In the genomic region with DNA sequence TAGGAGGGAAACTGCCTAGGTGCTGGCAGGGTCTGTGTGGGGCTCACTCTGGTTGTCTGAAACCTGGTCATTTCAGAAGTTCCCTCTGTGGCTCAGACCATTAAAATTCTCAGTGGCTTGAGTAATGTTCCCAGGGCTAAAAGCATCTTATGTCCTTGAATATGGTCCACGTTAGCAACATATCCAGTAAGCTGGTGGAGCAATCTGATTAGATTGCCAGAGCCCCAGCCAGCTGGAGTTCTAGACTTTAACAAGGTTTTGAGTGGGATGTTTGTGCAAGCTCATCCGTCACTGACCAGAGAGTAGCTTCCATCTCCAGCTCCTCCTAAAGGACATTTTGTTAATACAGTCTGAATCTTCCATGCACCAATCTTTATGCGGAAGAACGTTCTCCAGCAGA, we compare ENCODE assay signal across 14 mouse cellular contexts.
DNase-seq lines count a peak whose midpoint lies in the region; ATAC-seq and TF ChIP-seq lines count a peak whose summit lies in the region.
"Had no signal": no experiment of that assay in that cellular context is flagged by ENCODE, and none has a peak within 500 bp of the region (broad histone marks: within the 10 kb centered on the region; RNA-seq: fewer than 3 reads in every experiment).

No protein-coding gene starts in this region.

- no peak for ATAC-seq in kidney, postnatal 0 days (replicated peaks; ENCODE audit: low FRiP score, low read depth)
- ATAC-seq in embryonic facial prominence, embryonic 14.5 days (ENCODE audit: low read depth), result no peak
- ATAC-seq in megakaryocyte progenitor cell, adult 5-6 weeks (replicated peaks; ENCODE audit: poor library complexity), result no peak
- ATAC-seq in megakaryocyte-erythroid progenitor cell, adult 5-6 weeks (replicated peaks; ENCODE audit: low FRiP score, low TSS enrichment, poor library complexity, severe bottlenecking), result no peak

- 0 out of 2 replicates have a peak, but pooled peaks cover 1% of the 10 kb centered on the region for H3K36me3 ChIP-seq in kidney, postnatal 0 days (ENCODE audit: insufficient read depth, low read length)
- no peaks in the 10 kb centered on the region for H3K36me3 ChIP-seq in kidney, adult 2 months (ENCODE audit: control insufficient read depth, insufficient read depth, low read length)
- no peaks in the 10 kb centered on the region for H3K36me3 ChIP-seq in embryonic facial prominence, embryonic 14.5 days (ENCODE audit: control insufficient read depth, insufficient read depth, low read length)
- H3K36me3 ChIP-seq: liver, embryonic 15.5 days; midbrain, embryonic 10.5 days had no signal

- TF ChIP-seq CTCF in gastrocnemius, adult 2 months (IDR thresholded peaks at IDR 0.05), result peak; percentile 2; the same call in 1 of the 2 replicates
- peak; percentile 27; the same call in 1 of the 2 replicates for TF ChIP-seq CTCF in kidney, postnatal 0 days (IDR thresholded peaks at IDR 0.05; ENCODE audit: low read depth)
- TF ChIP-seq CTCF in kidney, adult 2 months (conservative IDR thresholded peaks at IDR 0.05; ENCODE audit: insufficient read depth, insufficient read length, low read depth, low read length), result no peak

- intact Hi-C loops in gastrocnemius, adult 2 months (cut with DNase I), result no loop called here

- DNase-seq in gastrocnemius, adult 2 months, result peak; percentile 55
- DNase-seq in gastrocnemius, postnatal 10 days, result no peak
- DNase-seq in kidney, postnatal 0 days (ENCODE audit: low spot score), result no peak
- DNase-seq in kidney, adult 2 months, result no peak
- peak; percentile 48 for DNase-seq in MN1 (ENCODE audit: low spot score)
- DNase-seq in embryonic facial prominence, embryonic 14.5 days (ENCODE audit: low spot score), result no peak
- DNase-seq: cerebellum, adult 11 months; right cerebral cortex, postnatal 25 days; thymus, postnatal 4 days had no signal

- H3K9ac ChIP-seq in kidney, postnatal 0 days (ENCODE audit: low read depth, low read length), result no peak overlapping the region
- H3K9ac ChIP-seq in embryonic facial prominence, embryonic 14.5 days (ENCODE audit: low read depth, low read length), result no peak overlapping the region
- H3K9ac ChIP-seq: liver, embryonic 15.5 days had no signal

- H3K27ac ChIP-seq in gastrocnemius, adult 2 months, result peak overlapping the region; percentile 86
- H3K27ac ChIP-seq in kidney, postnatal 0 days, result peak overlapping the region; percentile 62; the same call in 1 of the 2 replicates
- H3K27ac ChIP-seq in kidney, adult 2 months (ENCODE audit: insufficient read depth, low read depth, low read length), result no peak overlapping the region
- 0 out of 2 replicates have a peak overlapping the region, but pooled peaks have one; percentile 10 for H3K27ac ChIP-seq in embryonic facial prominence, embryonic 14.5 days (replicated peaks; ENCODE audit: low read depth, low read length)
- H3K27ac ChIP-seq: liver, embryonic 15.5 days; midbrain, embryonic 10.5 days had no signal

- H3K4me1 ChIP-seq in kidney, postnatal 0 days (replicated peaks; ENCODE audit: insufficient read depth, low read length), result peaks cover 26% of the 10 kb centered on the region; the same call in 1 of the 2 replicates
- peaks cover 5% of the 10 kb centered on the region; the same call in 1 of the 2 replicates for H3K4me1 ChIP-seq in kidney, adult 2 months (ENCODE audit: control insufficient read depth, insufficient read depth, low read length)
- peaks cover 33% of the 10 kb centered on the region for H3K4me1 ChIP-seq in embryonic facial prominence, embryonic 14.5 days (ENCODE audit: control insufficient read depth, insufficient read depth, low read length)
- H3K4me1 ChIP-seq: liver, embryonic 15.5 days had no signal

- 63% methylated on average over 4 of the region's 4 CpGs for WGBS in kidney, postnatal 0 days
- WGBS in kidney, adult 2 months, result 85% methylated on average over 4 of the region's 4 CpGs
- 75% methylated on average over 4 of the region's 4 CpGs for WGBS in embryonic facial prominence, embryonic 14.5 days

- H3K27me3 ChIP-seq in kidney, postnatal 0 days (ENCODE audit: insufficient read depth, low read length), result no peaks in the 10 kb centered on the region
- no peaks in the 10 kb centered on the region for H3K27me3 ChIP-seq in kidney, adult 2 months (replicated peaks; ENCODE audit: control insufficient read depth, insufficient read depth, low read length)
- no peaks in the 10 kb centered on the region for H3K27me3 ChIP-seq in embryonic facial prominence, embryonic 14.5 days (replicated peaks; ENCODE audit: control insufficient read depth, insufficient read depth, low read length)
- H3K27me3 ChIP-seq: liver, embryonic 15.5 days had no signal

- TF ChIP-seq POLR2A in kidney, adult 2 months (IDR thresholded peaks at IDR 0.05; ENCODE audit: low read depth, low read length), result no peak

- H3K9me3 ChIP-seq in kidney, postnatal 0 days (replicated peaks; ENCODE audit: low read length), result no peaks in the 10 kb centered on the region
- no peaks in the 10 kb centered on the region for H3K9me3 ChIP-seq in embryonic facial prominence, embryonic 14.5 days (ENCODE audit: control insufficient read depth, low read length)
- H3K9me3 ChIP-seq: liver, embryonic 15.5 days; midbrain, embryonic 10.5 days had no signal

- H3K4me2 ChIP-seq in kidney, postnatal 0 days (ENCODE audit: low read length), result no peak overlapping the region
- H3K4me2 ChIP-seq in embryonic facial prominence, embryonic 14.5 days (ENCODE audit: low read depth, low read length), result no peak overlapping the region
- H3K4me2 ChIP-seq: liver, embryonic 15.5 days had no signal

- no peak overlapping the region for H3K4me3 ChIP-seq in gastrocnemius, adult 2 months
- H3K4me3 ChIP-seq in kidney, postnatal 0 days (replicated peaks; ENCODE audit: low read depth, low read length), result no peak overlapping the region
- no peak overlapping the region for H3K4me3 ChIP-seq in kidney, adult 2 months (ENCODE audit: insufficient read depth, low read depth, low read length)
- H3K4me3 ChIP-seq in embryonic facial prominence, embryonic 14.5 days (ENCODE audit: low read depth, low read length), result no peak overlapping the region
- H3K4me3 ChIP-seq: erythroblast, embryonic 14.5 days; liver, embryonic 15.5 days; midbrain, embryonic 10.5 days had no signal

Comparison
In these comparisons a context has a peak if more than half of its experiments do, and no peak if none do; other contexts are left out.
1. DNase-seq: peak in gastrocnemius, adult 2 months (single experiment) and MN1 (single experiment); none in gastrocnemius, postnatal 10 days (single experiment), kidney, postnatal 0 days (single experiment), kidney, adult 2 months (single experiment) and embryonic facial prominence, embryonic 14.5 days (single experiment).